Mouse (Mus musculus) limb, embryonic 14.5 days (tissue): ENCODE data around the gene Arl3. TPM values are rescaled to one million over a fixed set of nuclear protein-coding genes. Genes with fewer than 3 reads are reported as not detected.

ENCODE experiments used
- ATAC-seq: fragments of 200-750 bp; cut with Nextera tagmentation; 2 replicates; pipeline ENCODE4 v1.8.0; 2017; ENCODE audit warnings: low read depth, moderate number of reproducible peaks, moderate TSS enrichment; ENCODE audit not compliant: low FRiP score
- DNase-seq: peaks from one replicate; pipeline ENCODE4 v3.0.0-alpha.2; 2015; ENCODE audit warnings: low spot score
- H3K27ac ChIP-seq: fragments of 300-500 bp; sonication (generic); replicated peaks from 2 replicates; pipeline ENCODE4 v1.5.1; 2014; ENCODE audit warnings: low read depth, mild to moderate bottlenecking, low read length, moderate library complexity, mixed read lengths
- H3K27me3 ChIP-seq: fragments of 300-500 bp; sonication (generic); 2 replicates; pipeline ENCODE4 v1.6.1; 2014; ENCODE audit warnings: low read length, mixed read lengths; ENCODE audit not compliant: control insufficient read depth, insufficient read depth
- H3K36me3 ChIP-seq: fragments of 300-500 bp; sonication (generic); 2 replicates; pipeline ENCODE4 v1.6.1; 2014; ENCODE audit warnings: mild to moderate bottlenecking, low read length, moderate library complexity, mixed read lengths; ENCODE audit not compliant: control insufficient read depth, insufficient read depth
- H3K4me1 ChIP-seq: fragments of 300-500 bp; sonication (generic); 2 replicates; pipeline ENCODE4 v1.6.1; 2014; ENCODE audit warnings: antibody characterized with exemption, low read length, mixed read lengths; ENCODE audit not compliant: control insufficient read depth, insufficient read depth
- H3K4me2 ChIP-seq: fragments of 300-500 bp; sonication (generic); replicated peaks from 2 replicates; pipeline ENCODE4 v1.6.1; 2014; ENCODE audit warnings: low read depth, mild to moderate bottlenecking, low read length, moderate library complexity; ENCODE audit not compliant: severe bottlenecking
- H3K4me3 ChIP-seq: fragments of 300-500 bp; sonication (generic); replicated peaks from 2 replicates; pipeline ENCODE4 v1.5.1; 2014; ENCODE audit warnings: low read length
- H3K9ac ChIP-seq: fragments of 300-500 bp; sonication (generic); 2 replicates; pipeline ENCODE4 v1.6.1; 2014; ENCODE audit warnings: mild to moderate bottlenecking, low read depth, low read length, moderate library complexity; ENCODE audit not compliant: severe bottlenecking
- H3K9me3 ChIP-seq: fragments of 300-500 bp; sonication (generic); 2 replicates; pipeline ENCODE4 v1.6.1; 2016; ENCODE audit warnings: low read length; ENCODE audit not compliant: control insufficient read depth
- POLR2A ChIP-seq: fragments of 200-500 bp; IDR thresholded peaks from 2 replicates; pipeline ENCODE4 v1.8.0; 2012; ENCODE audit warnings: inconsistent platforms, mild to moderate bottlenecking, moderate library complexity, borderline replicate concordance; ENCODE audit not compliant: insufficient read depth, insufficient read length; ENCODE audit errors: extremely low read depth
- WGBS: fragments of 180-500 bp; shearing (Covaris S2); extraction: QIAGEN DNeasy Blood & Tissue Kit; methylation state at CpG from one replicate; pipeline ENCODE4 v1.1.7; 2014; 5-methylcytosine and 5-hydroxymethylcytosine counted together
- polyA plus RNA-seq, 2 experiments: library from polyadenylated mRNA; depleted of rRNA in 1 of 2; stranded (reverse) in 1 of 2; unstranded in 1 of 2; fragments of >200 nt; fragmentation: Nextera tagmentation in 1 of 2; extraction: Ambion mirVana in 1 of 2; gene quantifications; 2 replicates each; pipeline versions ENCODE4 v1.2.1 to v1.2.3; 2012 to 2014

Arl3 gene
- polyA plus RNA-seq, 2 experiments, result 87.2 to 120 TPM

DNA sequence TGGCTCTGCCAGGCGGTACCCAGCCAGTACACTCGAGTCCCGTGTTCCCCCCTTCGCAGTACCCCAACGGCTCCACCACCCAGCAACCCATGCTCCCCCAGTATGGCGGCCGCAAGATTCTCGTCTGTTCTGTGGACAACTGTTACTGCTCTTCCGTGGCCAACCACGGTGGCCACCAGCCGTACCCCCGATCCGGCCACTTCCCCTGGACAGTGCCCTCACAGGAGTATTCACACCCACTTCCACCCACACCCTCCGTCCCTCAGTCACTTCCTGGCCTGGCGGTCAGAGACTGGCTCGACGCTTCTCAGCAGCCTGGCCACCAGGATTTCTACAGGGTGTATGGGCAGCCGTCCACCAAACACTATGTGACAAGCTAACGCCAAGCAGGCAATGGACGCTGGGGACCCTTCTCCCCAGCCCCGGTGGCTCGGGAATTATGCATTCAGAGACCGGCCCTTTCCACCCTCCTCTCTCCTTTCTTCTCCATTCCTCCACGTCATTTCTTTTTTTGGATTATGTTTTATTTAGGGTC is 57.6 kb downstream of the Arl3 start:
- H3K27me3 ChIP-seq, result no peaks in the 10 kb centered on the region
- no peak overlapping the region for H3K27ac ChIP-seq
- DNase-seq (no peak), ATAC-seq (no peak)
- peaks cover 61% of the 10 kb centered on the region for H3K36me3 ChIP-seq
- no peak overlapping the region for H3K9ac ChIP-seq
- no peak overlapping the region for H3K4me3 ChIP-seq
- H3K4me2 ChIP-seq, result no peak overlapping the region
- peaks cover 20% of the 10 kb centered on the region for H3K4me1 ChIP-seq
- no peak for TF ChIP-seq POLR2A
- H3K9me3 ChIP-seq, result no peaks in the 10 kb centered on the region
- 93% methylated on average over 24 of the region's 24 CpGs for WGBS

DNA sequence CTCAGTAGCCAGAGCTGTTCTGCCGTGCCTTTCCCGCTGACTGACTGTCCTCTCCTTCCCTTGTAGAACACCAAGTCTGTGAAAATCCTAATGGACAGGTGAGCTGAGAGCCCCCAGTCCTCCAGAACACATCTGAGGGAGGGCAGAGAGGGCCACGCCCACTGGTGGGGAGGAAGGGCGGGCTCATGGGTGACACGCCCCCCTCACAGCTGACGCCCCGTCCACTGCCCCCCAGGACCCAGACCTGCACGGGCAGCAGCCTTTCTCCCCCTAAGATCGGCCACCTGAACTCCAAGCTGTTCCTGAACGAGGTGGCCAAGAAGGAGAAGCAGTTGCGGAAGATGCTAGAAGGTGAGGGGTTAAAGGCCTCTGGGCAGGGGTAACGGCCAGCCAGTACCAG is 58.6 kb downstream of the Arl3 start:
- ATAC-seq, result no peak

DNA sequence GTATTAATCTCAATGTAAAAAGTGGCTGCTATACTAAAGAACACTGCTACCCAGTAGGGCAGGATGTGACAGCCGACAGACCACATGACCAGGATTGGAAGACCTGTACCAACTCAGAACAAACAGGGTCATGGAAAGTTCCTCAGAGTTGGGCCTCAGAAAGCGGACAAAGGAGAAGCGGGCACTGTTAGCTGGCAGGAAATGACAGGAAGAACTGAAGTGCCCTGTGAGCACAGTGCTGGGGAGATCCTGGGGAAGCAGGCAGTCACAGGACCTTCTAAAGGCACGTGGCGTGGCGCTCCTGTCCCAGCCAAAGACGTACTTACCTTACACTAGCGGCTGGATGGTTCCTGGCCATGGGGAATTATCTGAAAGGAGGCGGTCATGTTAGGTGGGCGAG is 61.7 kb downstream of the Arl3 start:
- H3K4me1 ChIP-seq, result peaks cover 20% of the 10 kb centered on the region
- TF ChIP-seq POLR2A, result no peak
- no peaks in the 10 kb centered on the region for H3K27me3 ChIP-seq
- no peak overlapping the region for H3K9ac ChIP-seq
- no peak for ATAC-seq
- peaks cover 90% of the 10 kb centered on the region for H3K36me3 ChIP-seq
- no peaks in the 10 kb centered on the region for H3K9me3 ChIP-seq
- H3K27ac ChIP-seq, result no peak overlapping the region
- DNase-seq, result no peak
- WGBS, result 92% methylated on average over 10 of the region's 10 CpGs
- H3K4me3 ChIP-seq, result no peak overlapping the region
- no peak overlapping the region for H3K4me2 ChIP-seq

More for the DNA sequence above, 58.6 kb downstream of the Arl3 start:
- H3K4me1 ChIP-seq, result peaks cover 20% of the 10 kb centered on the region
- no peak overlapping the region for H3K27ac ChIP-seq
- no peak overlapping the region for H3K4me2 ChIP-seq
- H3K9me3 ChIP-seq, result no peaks in the 10 kb centered on the region
- 81% methylated on average over 12 of the region's 12 CpGs for WGBS
- no peak overlapping the region for H3K9ac ChIP-seq
- no peak for TF ChIP-seq POLR2A
- no peaks in the 10 kb centered on the region for H3K27me3 ChIP-seq
- peaks cover 70% of the 10 kb centered on the region for H3K36me3 ChIP-seq
- no peak for DNase-seq
- H3K4me3 ChIP-seq, result no peak overlapping the region

DNA sequence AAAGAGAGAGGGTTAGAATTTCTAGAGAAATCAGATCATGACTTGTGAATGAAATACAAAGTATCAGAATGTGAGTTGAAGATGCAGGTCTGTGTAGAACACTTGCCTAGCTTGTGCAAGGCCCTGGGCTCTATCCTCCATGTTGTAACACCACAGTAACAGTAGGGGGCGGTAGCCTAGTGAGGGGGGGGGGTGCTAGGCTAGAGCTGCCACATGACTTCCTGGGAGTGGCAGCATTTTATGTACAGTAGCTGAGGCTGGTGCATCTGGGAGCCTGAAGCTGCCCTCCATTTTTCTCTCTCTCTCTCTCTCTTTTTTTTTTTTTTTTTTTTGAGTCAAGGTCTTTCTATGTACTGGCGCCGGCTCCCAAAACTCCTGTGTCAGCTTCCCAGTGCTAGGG is 62.2 kb downstream of the Arl3 start:
- no peaks in the 10 kb centered on the region for H3K9me3 ChIP-seq
- H3K4me1 ChIP-seq, result peaks cover 24% of the 10 kb centered on the region
- WGBS, result 61% methylated on average over 3 of the region's 3 CpGs
- no peaks in the 10 kb centered on the region for H3K27me3 ChIP-seq
- DNase-seq (no peak), ATAC-seq (no peak)
- no peak overlapping the region for H3K4me2 ChIP-seq
- no peak overlapping the region for H3K9ac ChIP-seq
- H3K27ac ChIP-seq, result no peak overlapping the region
- peaks cover 89% of the 10 kb centered on the region for H3K36me3 ChIP-seq
- TF ChIP-seq POLR2A, result no peak
- H3K4me3 ChIP-seq, result no peak overlapping the region

DNA sequence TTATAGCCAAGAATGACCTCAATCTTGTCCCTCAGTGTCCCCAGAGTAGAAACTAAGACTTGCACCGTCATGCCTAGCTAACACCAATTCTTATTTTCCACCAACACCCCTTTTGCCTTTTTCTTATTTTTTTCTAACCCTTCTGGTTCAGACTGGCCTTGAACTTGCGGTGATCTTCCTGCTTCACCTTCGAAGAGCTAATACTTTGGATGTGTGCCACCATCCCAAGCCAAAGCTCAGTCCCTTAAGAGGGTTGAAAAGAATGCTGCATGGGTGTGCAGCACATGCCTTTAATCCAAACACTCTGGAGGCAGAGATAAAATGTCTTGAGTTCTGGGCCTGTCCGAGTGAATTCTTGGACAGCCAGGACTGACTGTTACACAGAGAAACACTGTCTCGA is 62.6 kb downstream of the Arl3 start:
- Histone ChIP-seq H3K9me3 (no peaks in the 10 kb centered on the region), H3K27me3 (no peaks in the 10 kb centered on the region), H3K4me1 (peaks cover 28% of the 10 kb centered on the region), H3K9ac (no peak overlapping the region), H3K36me3 (peaks cover 89% of the 10 kb centered on the region), H3K27ac (no peak overlapping the region), H3K4me2 (no peak overlapping the region), H3K4me3 (no peak overlapping the region)
- no peak for TF ChIP-seq POLR2A
- no peak for ATAC-seq
- WGBS, result 77% methylated on average over 5 of the region's 5 CpGs
- DNase-seq, result no peak

DNA sequence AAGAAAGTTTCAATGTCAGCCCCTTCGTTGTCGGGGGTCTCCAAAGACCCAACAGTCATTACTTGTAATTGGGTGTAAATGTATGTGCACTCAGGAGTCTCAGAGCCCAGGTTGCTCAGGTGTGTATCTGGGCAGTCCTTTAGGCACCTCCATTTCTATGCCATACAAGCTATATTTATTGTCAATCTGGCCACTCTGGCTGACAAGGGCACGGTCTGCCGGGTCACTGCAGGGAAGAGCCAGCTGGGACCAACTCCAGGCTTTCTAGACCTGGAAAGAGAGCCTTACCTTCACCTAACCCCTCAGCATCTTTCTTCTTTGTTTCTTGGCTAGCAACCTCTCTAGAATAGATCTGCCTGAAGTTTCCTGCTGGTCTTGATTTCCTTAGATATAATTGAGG is 63.3 kb downstream of the Arl3 start:
- 82% methylated on average over 4 of the region's 4 CpGs for WGBS
- no peak overlapping the region for H3K27ac ChIP-seq
- H3K9ac ChIP-seq, result no peak overlapping the region
- H3K4me1 ChIP-seq, result peaks cover 34% of the 10 kb centered on the region
- H3K4me2 ChIP-seq, result no peak overlapping the region
- no peaks in the 10 kb centered on the region for H3K9me3 ChIP-seq
- ATAC-seq (no peak), DNase-seq (no peak)
- TF ChIP-seq POLR2A, result no peak
- H3K27me3 ChIP-seq, result no peaks in the 10 kb centered on the region
- no peak overlapping the region for H3K4me3 ChIP-seq
- H3K36me3 ChIP-seq, result peaks cover 86% of the 10 kb centered on the region
